Comparison of ENCODE assay signal across 8 mouse cellular contexts in the genomic region with DNA sequence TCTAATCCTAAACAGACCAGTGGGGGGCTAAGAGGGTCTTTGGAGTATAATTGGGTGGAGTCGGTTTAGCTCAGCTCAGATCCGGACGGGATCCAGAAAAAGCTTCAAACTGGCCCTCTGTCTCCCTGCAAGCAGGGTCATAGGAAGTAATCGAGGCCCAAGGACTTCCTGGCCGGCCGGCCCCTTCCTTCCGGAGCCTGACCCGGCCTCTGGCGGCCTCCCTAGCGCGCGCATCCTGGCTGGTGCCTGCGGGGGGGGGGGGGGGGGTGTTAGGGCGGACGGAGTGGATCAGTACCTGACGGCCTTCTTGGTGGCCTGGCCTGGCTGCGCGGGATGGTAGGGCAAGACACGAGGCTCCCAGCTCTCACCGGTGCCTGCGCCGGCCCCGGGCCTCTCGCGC. TPM values are rescaled to one million over a fixed set of nuclear protein-coding genes. Genes with fewer than 3 reads are reported as not detected.
A peak's percentile ranks its signal among the peaks of the same experiment; 100 is the strongest.
DNase-seq lines count a peak whose midpoint lies in the region; ATAC-seq and TF ChIP-seq lines count a peak whose summit lies in the region.

No protein-coding gene starts in this region.

- H3K27me3 ChIP-seq in spleen, adult 2 months (ENCODE audit: control insufficient read depth, insufficient read depth, low read length), result no peaks in the 10 kb centered on the region
- H3K27me3 ChIP-seq in embryonic facial prominence, embryonic 14.5 days (replicated peaks; ENCODE audit: control insufficient read depth, insufficient read depth, low read length), result peaks cover 25% of the 10 kb centered on the region
- 0 out of 2 replicates have a peak, but pooled peaks cover 5% of the 10 kb centered on the region for H3K27me3 ChIP-seq in hindbrain, embryonic 15.5 days
- peaks cover 91% of the 10 kb centered on the region for H3K27me3 ChIP-seq in liver, embryonic 13.5 days
- no peaks in the 10 kb centered on the region for H3K27me3 ChIP-seq in neural tube, embryonic 14.5 days (ENCODE audit: control insufficient read depth, insufficient read depth, low read length)

- H3K4me1 ChIP-seq in spleen, adult 2 months (ENCODE audit: control insufficient read depth, insufficient read depth, insufficient read length), result peaks cover 19% of the 10 kb centered on the region
- H3K4me1 ChIP-seq in embryonic facial prominence, embryonic 14.5 days (ENCODE audit: control insufficient read depth, insufficient read depth, low read length), result peaks cover 9% of the 10 kb centered on the region
- H3K4me1 ChIP-seq in hindbrain, embryonic 15.5 days (replicated peaks), result peaks cover 55% of the 10 kb centered on the region
- peaks cover 30% of the 10 kb centered on the region for H3K4me1 ChIP-seq in liver, embryonic 13.5 days (replicated peaks)
- H3K4me1 ChIP-seq in neural tube, embryonic 14.5 days (ENCODE audit: control insufficient read depth, insufficient read depth, low read length), result peaks cover 25% of the 10 kb centered on the region

- no peak for ATAC-seq in embryonic facial prominence, embryonic 14.5 days (ENCODE audit: low read depth)
- no peak; the same call in 1 of the 2 replicates for ATAC-seq in hindbrain, embryonic 15.5 days (ENCODE audit: low FRiP score, low read depth)
- ATAC-seq in liver, embryonic 13.5 days (ENCODE audit: low read depth), result no peak; the same call in 1 of the 2 replicates
- no peak for ATAC-seq in neural tube, embryonic 14.5 days (ENCODE audit: low read depth)

- 1% methylated on average over 22 of the region's 25 CpGs for WGBS in spleen, adult 2 months
- 1% methylated on average over 12 of the region's 25 CpGs for WGBS in embryonic facial prominence, embryonic 14.5 days
- WGBS in hindbrain, embryonic 15.5 days, result 0% methylated on average over 15 of the region's 25 CpGs
- WGBS in liver, embryonic 13.5 days (ENCODE audit: insufficient replicate concordance), result under 1% methylated on average over 7 of the region's 25 CpGs
- WGBS in neural tube, embryonic 14.5 days, result 0% methylated on average over 24 of the region's 25 CpGs

- peak overlapping the region; percentile 84 for H3K27ac ChIP-seq in spleen, adult 2 months (ENCODE audit: insufficient read depth, low read length)
- H3K27ac ChIP-seq in embryonic facial prominence, embryonic 14.5 days (replicated peaks; ENCODE audit: low read depth, low read length), result peak overlapping the region; percentile 64
- H3K27ac ChIP-seq in hindbrain, embryonic 15.5 days (replicated peaks), result peak overlapping the region; percentile 92
- H3K27ac ChIP-seq in liver, embryonic 13.5 days, result peak overlapping the region; percentile 27; the same call in 1 of the 2 replicates
- peak overlapping the region; percentile 83 for H3K27ac ChIP-seq in neural tube, embryonic 14.5 days (ENCODE audit: low read depth, low read length)

- TF ChIP-seq POLR2A in spleen, adult 2 months (IDR thresholded peaks at IDR 0.05; ENCODE audit: low read depth, low read length), result no peak

- peak overlapping the region; percentile 79 for H3K9ac ChIP-seq in embryonic facial prominence, embryonic 14.5 days (ENCODE audit: low read depth, low read length)
- H3K9ac ChIP-seq in hindbrain, embryonic 15.5 days, result peak overlapping the region; percentile 91
- H3K9ac ChIP-seq in liver, embryonic 13.5 days, result peak overlapping the region; percentile 73
- H3K9ac ChIP-seq in neural tube, embryonic 14.5 days (replicated peaks; ENCODE audit: low read depth, low read length), result peak overlapping the region; percentile 89

- H3K4me3 ChIP-seq in spleen, adult 2 months (ENCODE audit: extremely low read depth, insufficient read depth, insufficient read length), result peak overlapping the region; percentile 79
- H3K4me3 ChIP-seq in embryonic facial prominence, embryonic 14.5 days (ENCODE audit: low read depth, low read length), result peak overlapping the region; percentile 80
- peak overlapping the region; percentile 95 for H3K4me3 ChIP-seq in hindbrain, embryonic 15.5 days
- peak overlapping the region; percentile 73 for H3K4me3 ChIP-seq in liver, embryonic 13.5 days (replicated peaks)
- H3K4me3 ChIP-seq in neural tube, embryonic 14.5 days (ENCODE audit: low read depth, low read length), result peak overlapping the region; percentile 93

- peak in 1 of 2 experiments; percentile 37 for DNase-seq in spleen, adult 2 months (ENCODE audit: low read depth in 1 of 2, low spot score in 2 of 2)
- no peak for DNase-seq in spleen, postnatal 14 days (ENCODE audit: low spot score in 2 of 2)
- peak; percentile 33 for DNase-seq in embryonic facial prominence, embryonic 14.5 days (ENCODE audit: low spot score)
- DNase-seq in liver, embryonic 13.5 days, result no peak
- no peak for DNase-seq in urinary bladder, adult 18-20 months (ENCODE audit: low spot score in 2 of 2)
- no peak for DNase-seq in cerebellum, adult 11-12 months

- peak overlapping the region; percentile 71 for H3K4me2 ChIP-seq in embryonic facial prominence, embryonic 14.5 days (ENCODE audit: low read depth, low read length)
- peak overlapping the region; percentile 84 for H3K4me2 ChIP-seq in hindbrain, embryonic 15.5 days
- peak overlapping the region; percentile 96 for H3K4me2 ChIP-seq in liver, embryonic 13.5 days
- peak overlapping the region; percentile 73 for H3K4me2 ChIP-seq in neural tube, embryonic 14.5 days (ENCODE audit: low read depth, low read length)

- no peaks in the 10 kb centered on the region for H3K9me3 ChIP-seq in embryonic facial prominence, embryonic 14.5 days (ENCODE audit: control insufficient read depth, low read length)
- no peaks in the 10 kb centered on the region for H3K9me3 ChIP-seq in hindbrain, embryonic 15.5 days
- H3K9me3 ChIP-seq in liver, embryonic 13.5 days (replicated peaks), result no peaks in the 10 kb centered on the region
- H3K9me3 ChIP-seq in neural tube, embryonic 14.5 days (ENCODE audit: control insufficient read depth, low read length), result no peaks in the 10 kb centered on the region

- H3K36me3 ChIP-seq in spleen, adult 2 months (ENCODE audit: control insufficient read depth, insufficient read depth, low read length), result peaks cover 16% of the 10 kb centered on the region
- H3K36me3 ChIP-seq in embryonic facial prominence, embryonic 14.5 days (ENCODE audit: control insufficient read depth, insufficient read depth, low read length), result peaks cover 36% of the 10 kb centered on the region
- peaks cover 19% of the 10 kb centered on the region for H3K36me3 ChIP-seq in hindbrain, embryonic 15.5 days
- peaks cover 22% of the 10 kb centered on the region for H3K36me3 ChIP-seq in liver, embryonic 13.5 days
- H3K36me3 ChIP-seq in neural tube, embryonic 14.5 days (ENCODE audit: control insufficient read depth, insufficient read depth, low read length), result peaks cover 29% of the 10 kb centered on the region

- TF ChIP-seq CTCF in spleen, adult 2 months (IDR thresholded peaks at IDR 0.05; ENCODE audit: extremely low read depth, insufficient read depth, insufficient read length, insufficient replicate concordance), result no peak

RNA-seq across cellular contexts. Expression of a gene that starts 0.6 kb away (rescaled TPM):
- 30.4 and 40.6 TPM in 2 replicates for polyA plus RNA-seq in spleen, adult 2 months (2012; rRNA removed)
- 65.1 and 66.0 TPM in 2 replicates for polyA plus RNA-seq in embryonic facial prominence, embryonic 14.5 days (2014; fragmentation: Nextera tagmentation; extraction: Ambion mirVana)
- polyA plus RNA-seq in hindbrain, embryonic 15.5 days (2015; fragmentation: Nextera tagmentation; extraction: Ambion mirVana), result 46.1 and 53.4 TPM in 2 replicates
- 5.6 and 5.7 TPM in 2 replicates for polyA plus RNA-seq in liver, embryonic 13.5 days (2015; fragmentation: Nextera tagmentation; extraction: Ambion mirVana)
- 44.7 and 45.4 TPM in 2 replicates for polyA plus RNA-seq in neural tube, embryonic 14.5 days (2014; fragmentation: Nextera tagmentation; extraction: Ambion mirVana)

RNA-seq across cellular contexts. Expression of a gene that starts 0.8 kb away (rescaled TPM):
- 2.6 and 3.6 TPM in 2 replicates for polyA plus RNA-seq in spleen, adult 2 months (2012; rRNA removed)
- polyA plus RNA-seq in embryonic facial prominence, embryonic 14.5 days (2014; fragmentation: Nextera tagmentation; extraction: Ambion mirVana), result 1.3 and 1.6 TPM in 2 replicates
- 45.2 and 49.9 TPM in 2 replicates for polyA plus RNA-seq in hindbrain, embryonic 15.5 days (2015; fragmentation: Nextera tagmentation; extraction: Ambion mirVana)
- polyA plus RNA-seq in liver, embryonic 13.5 days (2015; fragmentation: Nextera tagmentation; extraction: Ambion mirVana), result 0.08 and 0.10 TPM in 2 replicates
- polyA plus RNA-seq in neural tube, embryonic 14.5 days (2014; fragmentation: Nextera tagmentation; extraction: Ambion mirVana), result 34.0 and 38.3 TPM in 2 replicates

RNA-seq across cellular contexts. Expression of a gene that starts 27.8 kb away (rescaled TPM):
- polyA plus RNA-seq in spleen, adult 2 months (2012; rRNA removed), result 7.8 and 7.9 TPM in 2 replicates
- polyA plus RNA-seq in embryonic facial prominence, embryonic 14.5 days (2014; fragmentation: Nextera tagmentation; extraction: Ambion mirVana), result 98.7 and 102 TPM in 2 replicates
- polyA plus RNA-seq in hindbrain, embryonic 15.5 days (2015; fragmentation: Nextera tagmentation; extraction: Ambion mirVana), result 28.1 and 34.9 TPM in 2 replicates
- 7.4 and 9.0 TPM in 2 replicates for polyA plus RNA-seq in liver, embryonic 13.5 days (2015; fragmentation: Nextera tagmentation; extraction: Ambion mirVana)
- 18.7 and 21.4 TPM in 2 replicates for polyA plus RNA-seq in neural tube, embryonic 14.5 days (2014; fragmentation: Nextera tagmentation; extraction: Ambion mirVana)

RNA-seq across cellular contexts. Expression of a gene that starts 28.3 kb away (rescaled TPM):
- polyA plus RNA-seq in spleen, adult 2 months (2012; rRNA removed), result 0.02 and 0.05 TPM in 2 replicates
- polyA plus RNA-seq in embryonic facial prominence, embryonic 14.5 days (2014; fragmentation: Nextera tagmentation; extraction: Ambion mirVana), result 0.16 and 0.18 TPM in 2 replicates
- 21.2 and 22.8 TPM in 2 replicates for polyA plus RNA-seq in hindbrain, embryonic 15.5 days (2015; fragmentation: Nextera tagmentation; extraction: Ambion mirVana)
- polyA plus RNA-seq in liver, embryonic 13.5 days (2015; fragmentation: Nextera tagmentation; extraction: Ambion mirVana), result 0.14 and 0.25 TPM in 2 replicates
- polyA plus RNA-seq in neural tube, embryonic 14.5 days (2014; fragmentation: Nextera tagmentation; extraction: Ambion mirVana), result 4.7 and 6.9 TPM in 2 replicates

RNA-seq across cellular contexts. Expression of a gene that starts 28.4 kb away (rescaled TPM):
- 2.9 TPM in 2 replicates for polyA plus RNA-seq in spleen, adult 2 months (2012; rRNA removed)
- polyA plus RNA-seq in embryonic facial prominence, embryonic 14.5 days (2014; fragmentation: Nextera tagmentation; extraction: Ambion mirVana), result 5.9 and 9.7 TPM in 2 replicates
- 17.4 and 22.4 TPM in 2 replicates for polyA plus RNA-seq in hindbrain, embryonic 15.5 days (2015; fragmentation: Nextera tagmentation; extraction: Ambion mirVana)
- polyA plus RNA-seq in liver, embryonic 13.5 days (2015; fragmentation: Nextera tagmentation; extraction: Ambion mirVana), result 0.50 and 0.51 TPM in 2 replicates
- polyA plus RNA-seq in neural tube, embryonic 14.5 days (2014; fragmentation: Nextera tagmentation; extraction: Ambion mirVana), result 8.2 and 12.3 TPM in 2 replicates

Comparison
In these comparisons a context has a peak if more than half of its experiments do, and no peak if none do; other contexts are left out.
1. H3K27ac ChIP-seq: peak in every context shown above with its lines; median percentile 92 in hindbrain, embryonic 15.5 days; 84 in spleen, adult 2 months; 83 in neural tube, embryonic 14.5 days; 64 in embryonic facial prominence, embryonic 14.5 days; 27 in liver, embryonic 13.5 days.